Mouse (Mus musculus) MEL (cell line): ENCODE measurements around the gene Gtf2ird1. TPM values are rescaled to one million over a fixed set of nuclear protein-coding genes. Genes with fewer than 3 reads are reported as not detected.

Source experiments
- DNase-seq: peaks from one replicate; pipeline ENCODE4 v3.0.0; 2011; ENCODE audit warnings: low read depth, low spot score
- H3K27ac ChIP-seq: 2 replicates; pipeline ENCODE4 v1.5.1; 2012; ENCODE audit warnings: low read depth, mild to moderate bottlenecking, control low read depth, low read length, moderate library complexity; ENCODE audit not compliant: control insufficient read depth
- H3K27me3 ChIP-seq, 2 experiments: fragments of 150-350 bp in 1 of 2; sonication (generic) in 1 of 2; 2 replicates each; pipeline ENCODE4 v1.6.1; 2012; ENCODE audit warnings: low read length in 2 of 2, mild to moderate bottlenecking in 2 of 2, improper control_type of control experiment in 1 of 2, moderate library complexity in 1 of 2; ENCODE audit not compliant: insufficient read depth in 2 of 2, control insufficient read depth in 1 of 2
- H3K36me3 ChIP-seq, 2 experiments: 2 replicates each; pipeline ENCODE4 v1.6.1; 2012 to 2014; ENCODE audit warnings: low read length in 2 of 2, improper control_type of control experiment in 1 of 2, inconsistent platforms in 1 of 2, mild to moderate bottlenecking in 1 of 2; ENCODE audit not compliant: insufficient read depth in 2 of 2, control insufficient read depth in 1 of 2
- H3K4me1 ChIP-seq, 2 experiments: fragments of 150-350 bp in 1 of 2; sonication (generic) in 1 of 2; 2 replicates each; pipeline ENCODE4 v1.6.1; 2012; ENCODE audit warnings: low read length in 2 of 2, improper control_type of control experiment in 1 of 2, mild to moderate bottlenecking in 1 of 2; ENCODE audit not compliant: insufficient read depth in 2 of 2, control insufficient read depth in 1 of 2
- H3K4me3 ChIP-seq, 2 experiments: fragments of 150-350 bp in 1 of 2; sonication (generic) in 1 of 2; 2 replicates each; pipeline ENCODE4 v1.5.1; 2012; ENCODE audit warnings: low read depth in 2 of 2, low read length in 2 of 2, mild to moderate bottlenecking in 2 of 2, moderate library complexity in 2 of 2, control low read depth in 1 of 2, improper control_type of control experiment in 1 of 2; ENCODE audit not compliant: control insufficient read depth in 1 of 2, insufficient read depth in 1 of 2
- H3K79me2 ChIP-seq: 2 replicates; pipeline ENCODE4 v1.6.1; 2012; ENCODE audit warnings: mild to moderate bottlenecking, low read length, moderate library complexity; ENCODE audit not compliant: control insufficient read depth, poor library complexity, insufficient read depth
- H3K9ac ChIP-seq: 2 replicates; pipeline ENCODE4 v1.6.1; 2012; ENCODE audit warnings: low read depth, mild to moderate bottlenecking, control low read depth, low read length, moderate library complexity; ENCODE audit not compliant: control insufficient read depth, poor library complexity, severe bottlenecking
- H3K9me3 ChIP-seq: fragments of 150-350 bp; sonication (generic); replicated peaks from 2 replicates; pipeline ENCODE4 v1.6.1; 2012; ENCODE audit warnings: mild to moderate bottlenecking, low read length, improper control_type of control experiment, moderate library complexity; ENCODE audit not compliant: insufficient read depth
- BHLHE40 ChIP-seq: IDR thresholded peaks from 2 replicates; pipeline ENCODE4 v1.6.1; 2012; ENCODE audit warnings: low read depth, mild to moderate bottlenecking, inconsistent platforms, low read length, improper control_type of control experiment, borderline replicate concordance
- CHD2 ChIP-seq: IDR thresholded peaks from 2 replicates; pipeline ENCODE4 v1.6.1; 2011; ENCODE audit warnings: low read length, improper control_type of control experiment
- CTCF ChIP-seq, 3 experiments: IDR thresholded peaks in 2 of 3; conservative IDR thresholded peaks in 1 of 3; 2 replicates each; pipeline ENCODE4 v1.5.1; 2011 to 2012; ENCODE audit warnings: low read length in 3 of 3, low read depth in 2 of 3, mild to moderate bottlenecking in 2 of 3, improper control_type of control experiment in 1 of 3, inconsistent platforms in 1 of 3, mixed read lengths in 1 of 3, moderate library complexity in 1 of 3; ENCODE audit not compliant: control insufficient read depth in 1 of 3, insufficient read depth in 1 of 3, poor library complexity in 1 of 3, severe bottlenecking in 1 of 3
- E2F4 ChIP-seq: IDR thresholded peaks from 2 replicates; pipeline ENCODE4 v1.6.1; 2011; ENCODE audit warnings: low read depth, low read length, improper control_type of control experiment, borderline replicate concordance
- ELF1 ChIP-seq: IDR thresholded peaks from 2 replicates; pipeline ENCODE4 v1.6.1; 2014; ENCODE audit warnings: low read depth, mild to moderate bottlenecking, inconsistent platforms, low read length, improper control_type of control experiment, moderate library complexity
- EP300 ChIP-seq, 2 experiments: IDR thresholded peaks; 2 replicates each; pipeline ENCODE4 v1.6.1; 2011; ENCODE audit warnings: improper control_type of control experiment in 2 of 2, low read length in 2 of 2, low read depth in 1 of 2, mild to moderate bottlenecking in 1 of 2
- ETS1 ChIP-seq: IDR thresholded peaks from 2 replicates; pipeline ENCODE4 v1.6.1; 2012; ENCODE audit warnings: low read depth, mild to moderate bottlenecking, inconsistent platforms, low read length, improper control_type of control experiment, moderate library complexity
- GABPA ChIP-seq: IDR thresholded peaks from 2 replicates; pipeline ENCODE4 v1.6.1; 2012; ENCODE audit warnings: low read depth, mild to moderate bottlenecking, inconsistent platforms, low read length, improper control_type of control experiment, moderate library complexity
- HCFC1 ChIP-seq: IDR thresholded peaks from 2 replicates; pipeline ENCODE4 v1.6.1; 2012; ENCODE audit warnings: low read depth, mild to moderate bottlenecking, inconsistent platforms, low read length, improper control_type of control experiment, moderate library complexity
- MAFK ChIP-seq: IDR thresholded peaks from 2 replicates; pipeline ENCODE4 v1.6.1; 2011; ENCODE audit warnings: low read depth, mild to moderate bottlenecking, low read length, improper control_type of control experiment, borderline replicate concordance
- MAX ChIP-seq: IDR thresholded peaks from 2 replicates; pipeline ENCODE4 v1.6.1; 2011; ENCODE audit warnings: low read length, improper control_type of control experiment
- NELFE ChIP-seq: IDR thresholded peaks from 2 replicates; pipeline ENCODE4 v1.6.1; 2011; ENCODE audit warnings: low read depth, low read length, improper control_type of control experiment
- NRF1 ChIP-seq: IDR thresholded peaks from 2 replicates; pipeline ENCODE4 v1.6.1; 2014; ENCODE audit warnings: low read depth, mild to moderate bottlenecking, inconsistent platforms, low read length, improper control_type of control experiment, moderate library complexity; ENCODE audit not compliant: poor library complexity, insufficient read depth, severe bottlenecking
- POLR2A ChIP-seq, 2 experiments: IDR thresholded peaks; 2 replicates each; pipeline ENCODE4 v1.6.1; 2011 to 2012; ENCODE audit warnings: low read length in 2 of 2, mild to moderate bottlenecking in 2 of 2, control low read depth in 1 of 2, improper control_type of control experiment in 1 of 2, low read depth in 1 of 2, moderate library complexity in 1 of 2; ENCODE audit not compliant: control insufficient read depth in 1 of 2, insufficient read depth in 1 of 2, poor library complexity in 1 of 2
- POLR2AphosphoS2 ChIP-seq: IDR thresholded peaks from 2 replicates; pipeline ENCODE4 v1.6.1; 2011; ENCODE audit warnings: low read length, improper control_type of control experiment
- POLR2AphosphoS5 ChIP-seq: IDR thresholded peaks from 2 replicates; pipeline ENCODE4 v1.6.1; 2012; ENCODE audit warnings: low read depth, borderline replicate concordance, mild to moderate bottlenecking, inconsistent platforms, low read length, moderate library complexity, mixed read lengths
- TAL1 ChIP-seq: IDR thresholded peaks from 2 replicates; pipeline ENCODE4 v1.6.1; 2012; ENCODE audit warnings: mild to moderate bottlenecking, inconsistent platforms, low read length, moderate library complexity, mixed read lengths
- TBP ChIP-seq: IDR thresholded peaks from 2 replicates; pipeline ENCODE4 v1.8.0; 2011; ENCODE audit warnings: low read depth, low read length, improper control_type of control experiment
- ZMIZ1 ChIP-seq: IDR thresholded peaks from 2 replicates; pipeline ENCODE4 v1.6.1; 2012; ENCODE audit warnings: low read depth, mild to moderate bottlenecking, inconsistent platforms, low read length, improper control_type of control experiment, moderate library complexity
- ZNF384 ChIP-seq: IDR thresholded peaks from 2 replicates; pipeline ENCODE4 v1.6.1; 2012; ENCODE audit warnings: low read depth, mild to moderate bottlenecking, inconsistent platforms, low read length, improper control_type of control experiment
- polyA plus RNA-seq, 2 experiments: library from polyadenylated mRNA; stranded (reverse) in 1 of 2; unstranded in 1 of 2; fragments of >175 nt in 1 of 2; fragments of >200 nt in 1 of 2; gene quantifications; 2 replicates each; pipeline versions ENCODE4 v1.2.1 to v1.2.4; 2012; ENCODE audit warnings: low replicate concordance in 2 of 2, low read depth in 1 of 2; ENCODE audit not compliant: insufficient read length in 2 of 2, insufficient read depth in 1 of 2, missing spikeins in 1 of 2
- total RNA-seq: library from RNA; depleted of rRNA; stranded (reverse); fragments of 300-350 nt; gene quantifications from 2 replicates; pipeline ENCODE4 v1.2.3, GENCODE M21; 2012

Gtf2ird1 gene
- total and polyA plus RNA-seq, 3 experiments = 15.2 to 54.7 TPM; not detected in 1

- peaks cover 0 to 4% of the 10 kb centered on the region in 2 experiments; a peak in 2 of 4 replicates for H3K27me3 ChIP-seq
- H3K4me3 ChIP-seq = no peak overlapping the region
- no peak overlapping the region for H3K9ac ChIP-seq
- no peak for TF ChIP-seq BHLHE40
- TF ChIP-seq ZMIZ1 = no peak
- TF ChIP-seq POLR2AphosphoS2 = no peak
- no peak for TF ChIP-seq EP300 (IDR thresholded peaks at IDR 0.05; ENCODE audit: low read depth in 1 of 2, low read length in 2 of 2)
- no peak for TF ChIP-seq E2F4
- no peak for TF ChIP-seq HCFC1
- TF ChIP-seq ELF1 = no peak
- TF ChIP-seq POLR2AphosphoS5 = no peak
- peaks cover 2 to 5% of the 10 kb centered on the region in 2 experiments; a peak in 2 of 4 replicates for H3K4me1 ChIP-seq
- H3K79me2 ChIP-seq = peaks cover 9% of the 10 kb centered on the region
- DNase-seq = no peak
- H3K27ac ChIP-seq = no peak overlapping the region
- no peaks in the 10 kb centered on the region for H3K9me3 ChIP-seq
- H3K36me3 ChIP-seq = peaks cover 0 to 5% of the 10 kb centered on the region in 2 experiments; a peak in 2 of 4 replicates
Observed at GRCm38 (mm10) chr5:134318903-134319302, 137.6 kb downstream of the Gtf2ird1 start.

GRCm38 (mm10) chr5:134316721-134317120 is 139.8 kb downstream of the Gtf2ird1 start:
- H3K4me3 ChIP-seq = no peak overlapping the region
- H3K36me3 ChIP-seq = peaks cover 0 to 10% of the 10 kb centered on the region in 2 experiments; a peak in 2 of 4 replicates

More at GRCm38 (mm10) chr5:134316721-134317120, 139.8 kb downstream of the Gtf2ird1 start:
- H3K79me2 ChIP-seq = peaks cover 30% of the 10 kb centered on the region
- no peaks in the 10 kb centered on the region for H3K9me3 ChIP-seq
- no peak overlapping the region for H3K9ac ChIP-seq
- no peak for DNase-seq
- H3K27ac ChIP-seq = no peak overlapping the region
- peaks cover 0 to 4% of the 10 kb centered on the region in 2 experiments; a peak in 2 of 4 replicates for H3K27me3 ChIP-seq
- TF ChIP-seq POLR2AphosphoS2 (no peak), TAL1 (no peak), NRF1 (no peak), ETS1 (no peak), ZMIZ1 (no peak), TBP (no peak), CTCF (IDR thresholded peaks at IDR 0.05 in 2 of 3, conservative IDR thresholded peaks at IDR 0.05 in 1 of 3; ENCODE audit: control insufficient read depth in 1 of 3, insufficient read depth in 1 of 3, low read depth in 2 of 3, low read length in 3 of 3, poor library complexity in 1 of 3, severe bottlenecking in 1 of 3) (no peak), POLR2AphosphoS5 (no peak), MAX (no peak), ZNF384 (no peak), MAFK (no peak), BHLHE40 (no peak), ELF1 (no peak), CHD2 (no peak), GABPA (no peak), NELFE (no peak), POLR2A (IDR thresholded peaks at IDR 0.05; ENCODE audit: control insufficient read depth in 1 of 2, insufficient read depth in 1 of 2, low read depth in 1 of 2, low read length in 2 of 2, poor library complexity in 1 of 2) (no peak)
- TF ChIP-seq, all 39 proteins: peak for 0
- peaks cover 2 to 7% of the 10 kb centered on the region in 2 experiments; a peak in 2 of 4 replicates for H3K4me1 ChIP-seq
